Mouse (Mus musculus) duodenum, adult 2 months (tissue): ENCODE data around the gene Gm10309. TPM values are rescaled to one million over a fixed set of nuclear protein-coding genes. Genes with fewer than 3 reads are reported as not detected.

ENCODE experiments used
- polyA plus RNA-seq: library from polyadenylated mRNA; depleted of rRNA; stranded (reverse); fragments of >200 nt; gene quantifications from 2 replicates; pipeline ENCODE4 v1.2.3, GENCODE M21; 2012; ENCODE audit warnings: low replicate concordance; rRNA removed

The Gm10309 gene
- not detected in 2 replicates for polyA plus RNA-seq

GRCm38 (mm10) chr17:86505183-86505631, at the start of gene Gm10309:
Gm10309 (minus strand) TSS chr17:86505232.

Other genes with a start within 250 kb of the Gm10309 start
- gene Epas1, start 248.5 kb upstream of the Gm10309 start, polyA plus RNA-seq = 31.9 and 48.3 TPM in 2 replicates